Mouse (Mus musculus): Measurements from ENCODE around the gene B4galnt4.

- TF ChIP-seq ZC3H11A (IDR thresholded peaks at IDR 0.05; ENCODE audit: borderline replicate concordance, low read depth, low read length) (no peak), CHD2 (IDR thresholded peaks at IDR 0.05; ENCODE audit: low read depth, low read length) (no peak)
Observed at GRCm38 (mm10) chr7:141040867-141041606, 19.9 kb upstream of the B4galnt4 start.

Data from ES-E14 (cell line).